Mouse (Mus musculus) CH12.LX (cell line): ENCODE measurements around the gene Epas1.

Source experiments
- BHLHE40 ChIP-seq: IDR thresholded peaks from 2 replicates; pipeline ENCODE4 v1.6.1; 2011; ENCODE audit warnings: mild to moderate bottlenecking, low read depth, low read length, improper control_type of control experiment
- CTCF ChIP-seq, 2 experiments: IDR thresholded peaks in 1 of 2; conservative IDR thresholded peaks in 1 of 2; 2 replicates each; pipeline ENCODE4 v1.5.1; 2011 to 2012; ENCODE audit warnings: low read depth in 2 of 2, low read length in 2 of 2, improper control_type of control experiment in 1 of 2, inconsistent platforms in 1 of 2, mild to moderate bottlenecking in 1 of 2, moderate library complexity in 1 of 2
- EP300 ChIP-seq: IDR thresholded peaks from 2 replicates; pipeline ENCODE4 v1.6.1; 2011; ENCODE audit warnings: low read length, improper control_type of control experiment
- JUN ChIP-seq: IDR thresholded peaks from 2 replicates; pipeline ENCODE4 v1.6.1; 2011; ENCODE audit warnings: low read depth, mild to moderate bottlenecking, low read length, improper control_type of control experiment, moderate library complexity; ENCODE audit not compliant: insufficient read depth
- JUND ChIP-seq: conservative IDR thresholded peaks from 2 replicates; pipeline ENCODE4 v1.6.1; 2011; ENCODE audit warnings: low read depth, low read length, improper control_type of control experiment
- MAFK ChIP-seq: IDR thresholded peaks from 2 replicates; pipeline ENCODE4 v1.6.1; 2011; ENCODE audit warnings: low read length, improper control_type of control experiment; ENCODE audit not compliant: insufficient replicate concordance
- NRF1 ChIP-seq: IDR thresholded peaks from 2 replicates; pipeline ENCODE4 v1.6.1; 2014; ENCODE audit warnings: low read depth, mild to moderate bottlenecking, inconsistent platforms, low read length, improper control_type of control experiment, moderate library complexity
- POLR2A ChIP-seq: IDR thresholded peaks from 2 replicates; pipeline ENCODE4 v1.6.1; 2011; ENCODE audit warnings: low read depth, mild to moderate bottlenecking, improper control_type of control experiment, low read length
- POLR2AphosphoS2 ChIP-seq: IDR thresholded peaks from 2 replicates; pipeline ENCODE4 v1.6.1; 2011; ENCODE audit warnings: low read depth, low read length, improper control_type of control experiment
- RAD21 ChIP-seq: IDR thresholded peaks from 2 replicates; pipeline ENCODE4 v1.6.1; 2011; ENCODE audit warnings: low read depth, mild to moderate bottlenecking, low read length, improper control_type of control experiment, moderate library complexity
- SIN3A ChIP-seq: IDR thresholded peaks from 2 replicates; pipeline ENCODE4 v1.6.1; 2012; ENCODE audit warnings: low read length, improper control_type of control experiment, inconsistent platforms
- USF1 ChIP-seq: IDR thresholded peaks from 2 replicates; pipeline ENCODE4 v1.6.1; 2014; ENCODE audit warnings: low read depth, mild to moderate bottlenecking, inconsistent platforms, low read length, improper control_type of control experiment

DNA sequence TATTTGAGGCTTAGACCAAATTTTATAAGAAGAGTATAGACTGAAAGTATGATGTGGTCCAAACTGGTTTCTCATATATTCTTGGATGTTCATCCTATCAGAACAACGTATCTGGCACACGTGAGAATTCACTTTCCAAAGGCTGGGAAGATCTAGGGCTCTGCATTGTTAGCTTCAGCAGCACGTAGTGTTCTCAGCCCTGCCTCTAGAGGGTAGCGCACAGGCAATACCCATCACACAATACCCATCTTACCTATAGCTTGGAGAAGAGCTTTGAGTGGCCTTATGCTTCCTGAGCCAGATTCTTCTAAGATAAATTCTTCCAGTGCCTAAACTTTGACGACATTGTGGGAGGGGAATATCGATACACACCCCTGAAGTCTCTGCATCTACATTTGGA lies 24.6 kb downstream of the Epas1 start:
- TF ChIP-seq SIN3A (no peak), POLR2AphosphoS2 (no peak), POLR2A (no peak), CTCF (conservative IDR thresholded peaks at IDR 0.05 in 1 of 2, IDR thresholded peaks at IDR 0.05 in 1 of 2; ENCODE audit: low read depth in 2 of 2, low read length in 2 of 2) (peak in 1 of 2 experiments; percentile 31; a peak in 2 of 4 replicates), JUN (no peak), JUND (no peak), EP300 (no peak), USF1 (no peak), RAD21 (no peak), BHLHE40 (no peak), NRF1 (no peak), MAFK (no peak)
